Comparison of ENCODE assay signal across 12 mouse cellular contexts in the genomic region with DNA sequence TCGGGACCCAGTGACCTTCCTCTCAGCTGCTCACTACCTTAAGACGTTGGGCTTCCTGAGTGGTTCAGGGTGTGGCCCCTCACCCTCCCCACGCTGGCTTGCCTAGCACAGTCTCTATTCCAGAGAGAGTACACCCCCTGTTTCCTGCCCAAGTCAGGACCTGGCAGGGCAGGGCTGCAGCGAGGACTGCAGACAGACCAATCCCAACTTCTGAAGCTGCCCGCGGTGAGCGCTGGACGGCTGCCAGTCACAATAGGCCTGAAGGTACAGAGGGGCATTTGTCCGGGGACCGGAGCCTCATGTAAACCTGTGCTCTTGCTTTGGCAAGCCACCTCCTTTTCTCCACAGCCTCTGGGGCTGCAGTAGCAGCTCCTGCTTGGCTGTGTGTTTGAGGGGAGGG. TPM values are rescaled to one million over a fixed set of nuclear protein-coding genes. Genes with fewer than 3 reads are reported as not detected.
DNase-seq lines count a peak whose midpoint lies in the region; ATAC-seq and TF ChIP-seq lines count a peak whose summit lies in the region.
"Had no signal": no experiment of that assay in that cellular context is flagged by ENCODE, and none has a peak within 500 bp of the region (broad histone marks: within the 10 kb centered on the region; RNA-seq: fewer than 3 reads in every experiment).

No protein-coding gene starts in this region.

- 40% methylated on average over 10 of the region's 10 CpGs for WGBS in heart, embryonic 12.5 days
- 54% methylated on average over 10 of the region's 10 CpGs for whole genome bisulfite sequencing in heart, embryonic 11.5 days (ENCODE audit: insufficient replicate concordance)
- WGBS in midbrain, embryonic 14.5 days: 66% methylated on average over 10 of the region's 10 CpGs
- WGBS in midbrain, postnatal 0 days: 47% methylated on average over 10 of the region's 10 CpGs
- 52% methylated on average over 10 of the region's 10 CpGs for WGBS in midbrain, embryonic 15.5 days

- peak overlapping the region; percentile 32 for H3K4me2 ChIP-seq in heart, embryonic 12.5 days
- no peak overlapping the region for H3K4me2 ChIP-seq in heart, embryonic 11.5 days
- no peak overlapping the region for H3K4me2 ChIP-seq in midbrain, embryonic 14.5 days (ENCODE audit: low read length)
- H3K4me2 ChIP-seq in midbrain, postnatal 0 days (ENCODE audit: low read depth, low read length, poor library complexity, severe bottlenecking): no peak overlapping the region
- H3K4me2 ChIP-seq in midbrain, embryonic 15.5 days: no peak overlapping the region
- H3K4me2 ChIP-seq: midbrain, embryonic 13.5 days; stomach, embryonic 15.5 days had no signal

- peak; percentile 12 for DNase-seq in midbrain, embryonic 14.5 days
- DNase-seq in midbrain, postnatal 0 days (ENCODE audit: low spot score): no peak
- DNase-seq in kidney, adult 8-10 months: peak; percentile 14 to 15
- DNase-seq in lung, postnatal 10 days: peak; percentile 24
- no peak for DNase-seq in adrenal gland, postnatal 14 days
- DNase-seq: cerebellum, postnatal 36 days had no signal

- peak overlapping the region; percentile 2; the same call in 1 of the 2 replicates for H3K27ac ChIP-seq in heart, embryonic 12.5 days (ENCODE audit: poor library complexity, severe bottlenecking)
- no peak overlapping the region; the same call in 1 of the 2 replicates for H3K27ac ChIP-seq in heart, embryonic 11.5 days (ENCODE audit: low read depth, low read length)
- no peak overlapping the region for H3K27ac ChIP-seq in midbrain, embryonic 14.5 days (replicated peaks; ENCODE audit: low read depth, low read length)
- no peak overlapping the region for H3K27ac ChIP-seq in midbrain, postnatal 0 days (ENCODE audit: low read depth, low read length)
- no peak overlapping the region for H3K27ac ChIP-seq in midbrain, embryonic 15.5 days
- H3K27ac ChIP-seq: midbrain, embryonic 13.5 days; stomach, embryonic 15.5 days had no signal

- 0 out of 2 replicates have a peak, but pooled peaks cover 13% of the 10 kb centered on the region for H3K27me3 ChIP-seq in heart, embryonic 12.5 days (replicated peaks)
- H3K27me3 ChIP-seq in heart, embryonic 11.5 days (ENCODE audit: control insufficient read depth, insufficient read depth, low read length): 0 out of 2 replicates have a peak, but pooled peaks cover 4% of the 10 kb centered on the region
- no peaks in the 10 kb centered on the region for H3K27me3 ChIP-seq in midbrain, embryonic 14.5 days (ENCODE audit: control insufficient read depth, insufficient read depth, low read length)
- H3K27me3 ChIP-seq in midbrain, postnatal 0 days (ENCODE audit: insufficient read depth, low read length): no peaks in the 10 kb centered on the region
- H3K27me3 ChIP-seq in midbrain, embryonic 15.5 days (replicated peaks): 0 out of 2 replicates have a peak, but pooled peaks cover 3% of the 10 kb centered on the region
- H3K27me3 ChIP-seq: stomach, embryonic 15.5 days had no signal

- no peaks in the 10 kb centered on the region for H3K9me3 ChIP-seq in heart, embryonic 12.5 days (replicated peaks)
- H3K9me3 ChIP-seq in heart, embryonic 11.5 days (replicated peaks; ENCODE audit: control insufficient read depth, low read length): no peaks in the 10 kb centered on the region
- H3K9me3 ChIP-seq in midbrain, embryonic 14.5 days (ENCODE audit: control insufficient read depth, low read length): no peaks in the 10 kb centered on the region
- no peaks in the 10 kb centered on the region for H3K9me3 ChIP-seq in midbrain, postnatal 0 days (ENCODE audit: low read length)
- H3K9me3 ChIP-seq in midbrain, embryonic 15.5 days: no peaks in the 10 kb centered on the region
- H3K9me3 ChIP-seq: midbrain, embryonic 13.5 days; stomach, embryonic 15.5 days had no signal

- H3K9ac ChIP-seq in heart, embryonic 12.5 days: no peak overlapping the region
- no peak overlapping the region for H3K9ac ChIP-seq in heart, embryonic 11.5 days (ENCODE audit: low read depth, low read length)
- no peak overlapping the region for H3K9ac ChIP-seq in midbrain, embryonic 14.5 days (replicated peaks; ENCODE audit: low read length)
- no peak overlapping the region for H3K9ac ChIP-seq in midbrain, postnatal 0 days (replicated peaks; ENCODE audit: low read length, poor library complexity, severe bottlenecking)
- H3K9ac ChIP-seq in midbrain, embryonic 15.5 days: no peak overlapping the region
- H3K9ac ChIP-seq: midbrain, embryonic 13.5 days; stomach, embryonic 15.5 days had no signal

- no peak for TF ChIP-seq CTCF in midbrain, postnatal 0 days (IDR thresholded peaks at IDR 0.05)

- H3K4me1 ChIP-seq in heart, embryonic 12.5 days (replicated peaks): peaks cover 9% of the 10 kb centered on the region
- H3K4me1 ChIP-seq in heart, embryonic 11.5 days (ENCODE audit: control insufficient read depth, insufficient read depth, low read length): peaks cover 5% of the 10 kb centered on the region; the same call in 1 of the 2 replicates
- H3K4me1 ChIP-seq in midbrain, embryonic 14.5 days (ENCODE audit: control insufficient read depth, insufficient read depth, low read length): no peaks in the 10 kb centered on the region
- H3K4me1 ChIP-seq in midbrain, postnatal 0 days (ENCODE audit: insufficient read depth, low read length): no peaks in the 10 kb centered on the region
- H3K4me1 ChIP-seq in midbrain, embryonic 15.5 days: no peaks in the 10 kb centered on the region
- H3K4me1 ChIP-seq: stomach, embryonic 15.5 days had no signal

- H3K4me3 ChIP-seq in heart, embryonic 12.5 days: no peak overlapping the region
- no peak overlapping the region for H3K4me3 ChIP-seq in heart, embryonic 11.5 days (ENCODE audit: low read depth, low read length)
- H3K4me3 ChIP-seq in midbrain, embryonic 14.5 days (replicated peaks; ENCODE audit: low read depth, low read length): no peak overlapping the region
- H3K4me3 ChIP-seq in midbrain, postnatal 0 days (ENCODE audit: low read depth, low read length): no peak overlapping the region
- H3K4me3 ChIP-seq in midbrain, embryonic 15.5 days: no peak overlapping the region
- H3K4me3 ChIP-seq: midbrain, embryonic 13.5 days; stomach, embryonic 15.5 days had no signal

- H3K36me3 ChIP-seq in heart, embryonic 12.5 days: no peaks in the 10 kb centered on the region
- no peaks in the 10 kb centered on the region for H3K36me3 ChIP-seq in heart, embryonic 11.5 days (ENCODE audit: control insufficient read depth, insufficient read depth, low read length)
- no peaks in the 10 kb centered on the region for H3K36me3 ChIP-seq in midbrain, embryonic 14.5 days (ENCODE audit: control insufficient read depth, insufficient read depth, low read length)
- no peaks in the 10 kb centered on the region for H3K36me3 ChIP-seq in midbrain, postnatal 0 days (ENCODE audit: insufficient read depth, low read length)
- no peaks in the 10 kb centered on the region for H3K36me3 ChIP-seq in midbrain, embryonic 15.5 days (replicated peaks)
- H3K36me3 ChIP-seq: midbrain, embryonic 13.5 days; stomach, embryonic 15.5 days had no signal

- ATAC-seq in heart, embryonic 12.5 days (ENCODE audit: insufficient number of reproducible peaks, low FRiP score): peak; percentile 56
- no peak for ATAC-seq in heart, embryonic 11.5 days (replicated peaks; ENCODE audit: insufficient number of reproducible peaks, low FRiP score, low TSS enrichment)
- ATAC-seq in midbrain, embryonic 14.5 days (ENCODE audit: low FRiP score, low TSS enrichment): no peak
- no peak for ATAC-seq in midbrain, postnatal 0 days (ENCODE audit: low FRiP score)
- ATAC-seq in midbrain, embryonic 15.5 days (replicated peaks): no peak
- ATAC-seq: midbrain, embryonic 13.5 days had no signal

RNA-seq across cellular contexts. Expression of gene Ncmap, which starts 12.4 kb away (rescaled TPM):
- polyA plus RNA-seq in heart, embryonic 12.5 days (2016; fragmentation: Nextera tagmentation; extraction: Ambion mirVana): 0.37 and 0.63 TPM in 2 replicates
- polyA plus RNA-seq in heart, embryonic 11.5 days (2014; fragmentation: Nextera tagmentation; extraction: Ambion mirVana): 0.87 and 1.5 TPM in 2 replicates
- 0.67 and 1.4 TPM in 2 replicates for polyA plus RNA-seq in midbrain, embryonic 14.5 days (2014; fragmentation: Nextera tagmentation; extraction: Ambion mirVana)
- 0.71 and 1.3 TPM in 2 replicates for total RNA-seq in midbrain, postnatal 0 days (2014; rRNA removed)
- 0.98 and 1.5 TPM in 2 replicates for polyA plus RNA-seq in midbrain, postnatal 0 days (2015; fragmentation: Nextera tagmentation; extraction: Ambion mirVana)
- total RNA-seq in adrenal gland, postnatal 14 days (2021): 1.2 TPM in 1 of 2 replicates, not detected in the other
- 1.1 and 1.2 TPM in 2 replicates for polyA plus RNA-seq in midbrain, embryonic 15.5 days (2015; fragmentation: Nextera tagmentation; extraction: Ambion mirVana)
- total RNA-seq: granulocyte monocyte progenitor cell, adult 5-6 weeks had no signal

RNA-seq across cellular contexts. Expression of gene Srrm1, which starts 32.5 kb away (rescaled TPM):
- polyA plus RNA-seq in heart, embryonic 12.5 days (2016; fragmentation: Nextera tagmentation; extraction: Ambion mirVana): 170 and 178 TPM in 2 replicates
- 143 and 183 TPM in 2 replicates for polyA plus RNA-seq in heart, embryonic 11.5 days (2014; fragmentation: Nextera tagmentation; extraction: Ambion mirVana)
- polyA plus RNA-seq in midbrain, embryonic 14.5 days (2014; fragmentation: Nextera tagmentation; extraction: Ambion mirVana): 160 and 179 TPM in 2 replicates
- total RNA-seq in midbrain, postnatal 0 days (2014; rRNA removed): 40.1 and 48.3 TPM in 2 replicates
- 142 and 173 TPM in 2 replicates for polyA plus RNA-seq in midbrain, postnatal 0 days (2015; fragmentation: Nextera tagmentation; extraction: Ambion mirVana)
- 120 and 136 TPM in 2 replicates for total RNA-seq in adrenal gland, postnatal 14 days (2021)
- polyA plus RNA-seq in midbrain, embryonic 15.5 days (2015; fragmentation: Nextera tagmentation; extraction: Ambion mirVana): 169 and 185 TPM in 2 replicates

RNA-seq across cellular contexts. Expression of gene Rcan3, which starts 48.0 kb away (rescaled TPM):
- polyA plus RNA-seq in heart, embryonic 12.5 days (2016; fragmentation: Nextera tagmentation; extraction: Ambion mirVana): 10.3 and 10.4 TPM in 2 replicates
- polyA plus RNA-seq in heart, embryonic 11.5 days (2014; fragmentation: Nextera tagmentation; extraction: Ambion mirVana): 10.1 and 10.4 TPM in 2 replicates
- 40.9 and 50.2 TPM in 2 replicates for polyA plus RNA-seq in midbrain, embryonic 14.5 days (2014; fragmentation: Nextera tagmentation; extraction: Ambion mirVana)
- 89.6 and 113 TPM in 2 replicates for total RNA-seq in midbrain, postnatal 0 days (2014; rRNA removed)
- polyA plus RNA-seq in midbrain, postnatal 0 days (2015; fragmentation: Nextera tagmentation; extraction: Ambion mirVana): 61.6 and 67.7 TPM in 2 replicates
- 15.8 and 16.4 TPM in 2 replicates for total RNA-seq in adrenal gland, postnatal 14 days (2021)
- 53.0 and 54.1 TPM in 2 replicates for polyA plus RNA-seq in midbrain, embryonic 15.5 days (2015; fragmentation: Nextera tagmentation; extraction: Ambion mirVana)

Comparison
In these comparisons a context has a peak if more than half of its experiments do, and no peak if none do; other contexts are left out.
1. DNase-seq: peak in midbrain, embryonic 14.5 days (single experiment), kidney, adult 8-10 months (2 of 2) and lung, postnatal 10 days (single experiment); none in midbrain, postnatal 0 days (single experiment) and adrenal gland, postnatal 14 days (single experiment).